ENCODE assay signal across 8 mouse cellular contexts in genomic region chr4:36289701-36290053, GRCm38 (mm10).
DNase-seq lines count a peak whose midpoint lies in the region; ATAC-seq and TF ChIP-seq lines count a peak whose summit lies in the region.
"Had no signal": no experiment of that assay in that cellular context is flagged by ENCODE, and none has a peak within 500 bp of the region (broad histone marks: within the 10 kb centered on the region; RNA-seq: fewer than 3 reads in every experiment).

No protein-coding gene starts in this region.

- peak overlapping the region; percentile 47 for H3K4me2 ChIP-seq in kidney, postnatal 0 days (ENCODE audit: low read length)
- peak overlapping the region; percentile 55 for H3K4me2 ChIP-seq in embryonic facial prominence, embryonic 14.5 days (ENCODE audit: low read depth, low read length)
- peak overlapping the region; percentile 44 for H3K4me2 ChIP-seq in forebrain, postnatal 0 days (ENCODE audit: low read depth)
- H3K4me2 ChIP-seq in midbrain, embryonic 14.5 days (ENCODE audit: low read length), result peak overlapping the region; percentile 53

- H3K36me3 ChIP-seq in kidney, postnatal 0 days (ENCODE audit: insufficient read depth, low read length), result no peaks in the 10 kb centered on the region
- no peaks in the 10 kb centered on the region for H3K36me3 ChIP-seq in embryonic facial prominence, embryonic 14.5 days (ENCODE audit: control insufficient read depth, insufficient read depth, low read length)
- no peaks in the 10 kb centered on the region for H3K36me3 ChIP-seq in forebrain, postnatal 0 days (ENCODE audit: insufficient read depth)
- H3K36me3 ChIP-seq in midbrain, embryonic 14.5 days (ENCODE audit: control insufficient read depth, insufficient read depth, low read length), result no peaks in the 10 kb centered on the region

- TF ChIP-seq CTCF in kidney, postnatal 0 days (IDR thresholded peaks at IDR 0.05; ENCODE audit: low read depth), result no peak
- no peak for TF ChIP-seq CTCF in forebrain, postnatal 0 days (IDR thresholded peaks at IDR 0.05; ENCODE audit: low read depth)

- H3K9ac ChIP-seq in kidney, postnatal 0 days (ENCODE audit: low read depth, low read length), result no peak overlapping the region
- H3K9ac ChIP-seq in embryonic facial prominence, embryonic 14.5 days (ENCODE audit: low read depth, low read length), result no peak overlapping the region
- H3K9ac ChIP-seq in forebrain, postnatal 0 days, result no peak overlapping the region
- no peak overlapping the region; the same call in 1 of the 2 replicates for H3K9ac ChIP-seq in midbrain, embryonic 14.5 days (replicated peaks; ENCODE audit: low read length)

- H3K9me3 ChIP-seq in kidney, postnatal 0 days (replicated peaks; ENCODE audit: low read length), result no peaks in the 10 kb centered on the region
- no peaks in the 10 kb centered on the region for H3K9me3 ChIP-seq in embryonic facial prominence, embryonic 14.5 days (ENCODE audit: control insufficient read depth, low read length)
- no peaks in the 10 kb centered on the region for H3K9me3 ChIP-seq in forebrain, postnatal 0 days (ENCODE audit: low read length)
- H3K9me3 ChIP-seq in midbrain, embryonic 14.5 days (ENCODE audit: control insufficient read depth, low read length), result no peaks in the 10 kb centered on the region

- H3K4me1 ChIP-seq in kidney, postnatal 0 days (replicated peaks; ENCODE audit: insufficient read depth, low read length), result no peaks in the 10 kb centered on the region
- H3K4me1 ChIP-seq in embryonic facial prominence, embryonic 14.5 days (ENCODE audit: control insufficient read depth, insufficient read depth, low read length), result no peaks in the 10 kb centered on the region
- H3K4me1 ChIP-seq in forebrain, postnatal 0 days (ENCODE audit: insufficient read depth), result no peaks in the 10 kb centered on the region
- H3K4me1 ChIP-seq in midbrain, embryonic 14.5 days (ENCODE audit: control insufficient read depth, insufficient read depth, low read length), result peaks cover 18% of the 10 kb centered on the region

- no peak for ATAC-seq in kidney, postnatal 0 days (replicated peaks; ENCODE audit: low FRiP score, low read depth)
- no peak for ATAC-seq in embryonic facial prominence, embryonic 14.5 days (ENCODE audit: low read depth)
- ATAC-seq in forebrain, postnatal 0 days, result no peak
- ATAC-seq in midbrain, embryonic 14.5 days (ENCODE audit: low FRiP score, low TSS enrichment), result no peak

- H3K4me3 ChIP-seq in kidney, postnatal 0 days (replicated peaks; ENCODE audit: low read depth, low read length), result no peak overlapping the region
- H3K4me3 ChIP-seq in embryonic facial prominence, embryonic 14.5 days (ENCODE audit: low read depth, low read length), result peak overlapping the region; percentile 29
- H3K4me3 ChIP-seq in forebrain, postnatal 0 days (ENCODE audit: low read depth, low read length), result peak overlapping the region; percentile 24; the same call in 1 of the 2 replicates
- peak overlapping the region; percentile 23 for H3K4me3 ChIP-seq in midbrain, embryonic 14.5 days (replicated peaks; ENCODE audit: low read depth, low read length)
- H3K4me3 ChIP-seq: myocyte had no signal

- no peaks in the 10 kb centered on the region for H3K27me3 ChIP-seq in kidney, postnatal 0 days (ENCODE audit: insufficient read depth, low read length)
- H3K27me3 ChIP-seq in embryonic facial prominence, embryonic 14.5 days (replicated peaks; ENCODE audit: control insufficient read depth, insufficient read depth, low read length), result no peaks in the 10 kb centered on the region
- H3K27me3 ChIP-seq in forebrain, postnatal 0 days (ENCODE audit: insufficient read depth, low read length), result no peaks in the 10 kb centered on the region
- no peaks in the 10 kb centered on the region for H3K27me3 ChIP-seq in midbrain, embryonic 14.5 days (ENCODE audit: control insufficient read depth, insufficient read depth, low read length)

- DNase-seq in kidney, postnatal 0 days (ENCODE audit: low spot score), result no peak
- DNase-seq in kidney, adult 11 months, result no peak
- no peak for DNase-seq in embryonic facial prominence, embryonic 14.5 days (ENCODE audit: low spot score)
- DNase-seq in forebrain, postnatal 0 days, result no peak
- no peak for DNase-seq in midbrain, embryonic 14.5 days
- DNase-seq in thymus, postnatal 10 days (ENCODE audit: low spot score in 2 of 2), result no peak
- DNase-seq in MN1 (ENCODE audit: low spot score), result no peak

- WGBS in kidney, postnatal 0 days, result 58% methylated on average over 8 of the region's 8 CpGs
- WGBS in embryonic facial prominence, embryonic 14.5 days, result 59% methylated on average over 8 of the region's 8 CpGs
- 52% methylated on average over 8 of the region's 8 CpGs for WGBS in forebrain, postnatal 0 days
- 54% methylated on average over 8 of the region's 8 CpGs for WGBS in midbrain, embryonic 14.5 days

- H3K27ac ChIP-seq in kidney, postnatal 0 days, result no peak overlapping the region
- 0 out of 2 replicates have a peak overlapping the region, but pooled peaks have one; percentile 8 for H3K27ac ChIP-seq in embryonic facial prominence, embryonic 14.5 days (replicated peaks; ENCODE audit: low read depth, low read length)
- no peak overlapping the region for H3K27ac ChIP-seq in forebrain, postnatal 0 days (ENCODE audit: low read depth, low read length)
- peak overlapping the region; percentile 45 for H3K27ac ChIP-seq in midbrain, embryonic 14.5 days (replicated peaks; ENCODE audit: low read depth, low read length)

Comparison
In these comparisons a context has a peak if more than half of its experiments do, and no peak if none do; other contexts are left out.
1. H3K27ac ChIP-seq: peak in embryonic facial prominence, embryonic 14.5 days (single experiment) and midbrain, embryonic 14.5 days (single experiment); none in kidney, postnatal 0 days (single experiment) and forebrain, postnatal 0 days (single experiment).
2. Peak in every context shown above with its lines, with median percentiles within 50 percentile points of each other: H3K4me2 ChIP-seq.